Mouse (Mus musculus): ENCODE data around the gene Rbm38. TPM values are rescaled to one million over a fixed set of nuclear protein-coding genes. Genes with fewer than 3 reads are reported as not detected.

Rbm38 gene
- total RNA-seq, 4 experiments from 2014 or later: 143 to 197 (median 166) TPM

GRCm38 (mm10) chr2:173057623-173058022 is 37.3 kb downstream of the Rbm38 start:
- DNase-seq (ENCODE audit: low spot score): peak; percentile 45

- DNase-seq (ENCODE audit: low spot score): no peak
Measured at GRCm38 (mm10) chr2:173058263-173058662, 38.0 kb downstream of the Rbm38 start.

- no peak for DNase-seq (ENCODE audit: low spot score)
Measured at GRCm38 (mm10) chr2:173060450-173060849, 40.2 kb downstream of the Rbm38 start.

GRCm38 (mm10) chr2:173061443-173062351 is 41.4 kb downstream of the Rbm38 start:
- no peak for DNase-seq (ENCODE audit: low spot score)

GRCm38 (mm10) chr2:173063219-173063618 is 42.9 kb downstream of the Rbm38 start:
- no peak for DNase-seq (ENCODE audit: low spot score)

- no peak for DNase-seq (ENCODE audit: low spot score)
Measured at GRCm38 (mm10) chr2:173064864-173065263, 44.6 kb downstream of the Rbm38 start.

- DNase-seq (ENCODE audit: low spot score): no peak
Measured at GRCm38 (mm10) chr2:173072948-173073347, 52.6 kb downstream of the Rbm38 start.

GRCm38 (mm10) chr2:173073666-173074065 is 53.4 kb downstream of the Rbm38 start:
- no peak for DNase-seq (ENCODE audit: low spot score)

GRCm38 (mm10) chr2:173076921-173077320 is 56.6 kb downstream of the Rbm38 start:
- no peak for DNase-seq (ENCODE audit: low spot score)

GRCm38 (mm10) chr2:173079766-173080549 is 59.7 kb downstream of the Rbm38 start:
- DNase-seq (ENCODE audit: low spot score): no peak

GRCm38 (mm10) chr2:173080785-173081241 is 60.5 kb downstream of the Rbm38 start:
- DNase-seq (ENCODE audit: low spot score): peak; percentile 71

GRCm38 (mm10) chr2:173082706-173083105 is 62.4 kb downstream of the Rbm38 start:
- DNase-seq (ENCODE audit: low spot score): no peak

- no peak for DNase-seq (ENCODE audit: low spot score)
Measured at GRCm38 (mm10) chr2:173083106-173083505, 62.8 kb downstream of the Rbm38 start.

GRCm38 (mm10) chr2:173083712-173084475 is 63.6 kb downstream of the Rbm38 start:
- no peak for DNase-seq (ENCODE audit: low spot score)

Other genes starting within 250 kb of the Rbm38 start
- gene Bmp7, start 80.2 kb upstream of the Rbm38 start, total RNA-seq (2022): 1 to 10 TPM in 1 of 4 experiments, under 1 TPM in 3; 0.59 to 1.4 (median 0.74) TPM
- gene Spo11, start 42.8 kb upstream of the Rbm38 start, total RNA-seq (2022): not detected
- 10 to 100 TPM; 20.2 to 24.8 (median 23.0) TPM for gene Rae1, start 20.4 kb upstream of the Rbm38 start, total RNA-seq (2022)
- under 1 TPM in 3 of 4 experiments, not detected in 1; 0.11 to 0.47 (median 0.16) TPM for gene Ctcfl, start 99.0 kb downstream of the Rbm38 start, total RNA-seq (2022)
- gene Pck1, start 132.6 kb downstream of the Rbm38 start, total RNA-seq (2022): 1 to 10 TPM; 3.9 to 5.8 (median 4.8) TPM
- under 1 TPM in 3 of 4 experiments, not detected in 1; 0.31 to 0.52 (median 0.46) TPM for gene Zbp1, start 198.4 kb downstream of the Rbm38 start, total RNA-seq (2022)